Mouse (Mus musculus): ENCODE results near the gene Adarb2. TPM values are rescaled to one million over a fixed set of nuclear protein-coding genes. Genes with fewer than 3 reads are reported as not detected.

Gene Adarb2
- polyA plus RNA-seq, 2 experiments: 0.02 to 0.10 TPM

DNA sequence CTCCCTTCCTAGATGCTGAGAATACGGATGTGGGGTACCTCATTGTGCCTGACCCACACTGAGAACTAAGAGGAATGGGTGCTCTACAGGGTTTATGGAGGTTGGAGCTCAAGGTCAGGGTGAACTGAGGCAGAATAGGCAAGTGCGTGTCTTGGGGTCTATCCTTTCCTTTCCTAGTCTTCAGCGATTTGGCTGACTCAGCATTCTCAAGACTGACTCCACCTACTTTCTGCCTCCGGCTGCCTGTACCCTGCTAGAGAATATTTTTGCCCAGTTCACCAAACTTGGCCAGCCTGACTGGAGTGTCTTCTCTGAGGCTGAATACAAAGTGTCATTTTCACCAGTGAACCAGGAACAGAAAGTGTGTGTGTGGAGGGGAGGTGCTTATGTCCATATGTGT, 163.4 kb downstream of the Adarb2 start:
- H3K36me3 ChIP-seq (replicated peaks; ENCODE audit: control insufficient read depth, insufficient read depth, low read depth): no peaks in the 10 kb centered on the region
- DNase-seq (ENCODE audit: low read depth in 3 of 3, low spot score in 3 of 3) (no peak), ATAC-seq (ENCODE audit: insufficient read depth) (no peak)
- 70% methylated on average over 4 of the region's 4 CpGs for WGBS (ENCODE audit: insufficient replicate concordance)
- no peaks in the 10 kb centered on the region for H3K9me3 ChIP-seq (ENCODE audit: control insufficient read depth, low read length)
- H3K4me3 ChIP-seq (ENCODE audit: insufficient read depth in 1 of 2, low read depth in 2 of 2, low read length in 2 of 2): no peak overlapping the region
- no peaks in the 10 kb centered on the region for H3K27me3 ChIP-seq (ENCODE audit: control insufficient read depth, insufficient read depth, low read length)
- TF ChIP-seq CTCF (IDR thresholded peaks at IDR 0.05; ENCODE audit: low read depth) (no peak), EP300 (IDR thresholded peaks at IDR 0.05; ENCODE audit: low read depth) (no peak)
- H3K4me1 ChIP-seq (replicated peaks; ENCODE audit: control insufficient read depth in 2 of 2, insufficient read depth in 2 of 2, low read length in 1 of 2): no peaks in the 10 kb centered on the region
- no peak overlapping the region for H3K27ac ChIP-seq
- no peak overlapping the region for H3K4me2 ChIP-seq (ENCODE audit: low read depth)
- no peak overlapping the region for H3K9ac ChIP-seq (replicated peaks)

DNA sequence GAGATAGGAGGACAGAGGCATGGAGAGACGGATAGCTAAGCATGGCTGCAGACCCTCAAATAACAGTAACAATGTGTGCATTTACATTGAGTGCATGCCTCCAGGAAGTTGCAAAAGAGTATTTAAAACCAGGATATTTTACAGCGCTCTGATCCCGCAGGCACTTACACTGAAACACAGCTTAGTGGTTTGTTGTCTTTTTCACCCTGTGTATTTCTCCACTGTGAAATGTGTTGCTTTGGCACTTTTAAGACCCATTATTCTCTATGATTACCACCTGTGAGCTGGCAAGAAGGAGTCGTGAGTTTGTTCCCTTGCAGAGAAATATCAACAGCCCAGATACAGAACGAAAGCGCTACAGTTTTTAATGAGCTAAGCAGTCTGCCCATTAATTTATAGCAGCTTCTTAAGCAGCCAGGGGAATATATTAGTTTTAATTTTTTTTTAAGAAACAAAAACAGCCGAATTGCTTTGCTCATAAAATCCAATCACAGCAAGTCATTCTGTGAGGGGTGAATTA, 167.3 kb downstream of the Adarb2 start:
- no peak overlapping the region for H3K27ac ChIP-seq
- H3K4me1 ChIP-seq (replicated peaks; ENCODE audit: control insufficient read depth in 2 of 2, insufficient read depth in 2 of 2, low read length in 1 of 2): no peaks in the 10 kb centered on the region
- ATAC-seq (ENCODE audit: insufficient read depth) (no peak), DNase-seq (ENCODE audit: low read depth in 3 of 3, low spot score in 3 of 3) (no peak)
- no peak overlapping the region for H3K9ac ChIP-seq (replicated peaks)
- H3K27me3 ChIP-seq (ENCODE audit: control insufficient read depth, insufficient read depth, low read length): no peaks in the 10 kb centered on the region
- TF ChIP-seq CTCF (IDR thresholded peaks at IDR 0.05; ENCODE audit: low read depth) (no peak), EP300 (IDR thresholded peaks at IDR 0.05; ENCODE audit: low read depth) (no peak)
- 66% methylated on average over 7 of the region's 7 CpGs for whole genome bisulfite sequencing (ENCODE audit: insufficient replicate concordance)
- H3K4me3 ChIP-seq (ENCODE audit: insufficient read depth in 1 of 2, low read depth in 2 of 2, low read length in 2 of 2): no peak overlapping the region
- no peak overlapping the region for H3K4me2 ChIP-seq (ENCODE audit: low read depth)
- no peaks in the 10 kb centered on the region for H3K9me3 ChIP-seq (ENCODE audit: control insufficient read depth, low read length)
- no peaks in the 10 kb centered on the region for H3K36me3 ChIP-seq (replicated peaks; ENCODE audit: control insufficient read depth, insufficient read depth, low read depth)

DNA sequence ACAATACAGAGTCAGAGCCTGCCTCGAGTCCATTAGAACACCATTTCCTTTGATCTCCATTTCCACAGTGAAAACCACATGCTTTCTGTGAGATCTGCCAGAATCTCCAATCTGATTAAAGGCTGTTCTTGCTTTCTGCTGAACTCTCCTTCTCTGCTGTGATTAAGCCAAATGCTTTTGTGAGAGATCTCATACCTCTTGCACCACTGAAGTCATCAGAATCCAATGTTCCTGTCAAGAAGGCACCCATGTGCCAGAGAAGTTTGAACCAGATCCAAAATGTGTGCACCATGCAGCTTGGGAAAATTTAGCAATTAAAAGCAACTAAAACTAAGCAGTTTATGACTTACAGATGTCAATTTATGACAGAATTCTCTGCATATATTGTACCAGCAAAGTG, 185.9 kb downstream of the Adarb2 start:
- no peak overlapping the region for H3K9ac ChIP-seq (replicated peaks)
- H3K4me1 ChIP-seq (replicated peaks; ENCODE audit: control insufficient read depth in 2 of 2, insufficient read depth in 2 of 2, low read length in 1 of 2): no peaks in the 10 kb centered on the region
- H3K4me3 ChIP-seq (ENCODE audit: insufficient read depth in 1 of 2, low read depth in 2 of 2, low read length in 2 of 2): no peak overlapping the region
- H3K4me2 ChIP-seq (ENCODE audit: low read depth): no peak overlapping the region
- ATAC-seq (ENCODE audit: insufficient read depth) (no peak), DNase-seq (ENCODE audit: low read depth in 3 of 3, low spot score in 3 of 3) (no peak)
- TF ChIP-seq EP300 (IDR thresholded peaks at IDR 0.05; ENCODE audit: low read depth) (no peak), CTCF (IDR thresholded peaks at IDR 0.05; ENCODE audit: low read depth) (no peak)
- H3K36me3 ChIP-seq (replicated peaks; ENCODE audit: control insufficient read depth, insufficient read depth, low read depth): no peaks in the 10 kb centered on the region
- no peak overlapping the region for H3K27ac ChIP-seq
- H3K27me3 ChIP-seq (ENCODE audit: control insufficient read depth, insufficient read depth, low read length): no peaks in the 10 kb centered on the region
- WGBS (ENCODE audit: insufficient replicate concordance): 19% methylated on average over 1 of the region's 1 CpGs
- no peaks in the 10 kb centered on the region for H3K9me3 ChIP-seq (ENCODE audit: control insufficient read depth, low read length)

DNA sequence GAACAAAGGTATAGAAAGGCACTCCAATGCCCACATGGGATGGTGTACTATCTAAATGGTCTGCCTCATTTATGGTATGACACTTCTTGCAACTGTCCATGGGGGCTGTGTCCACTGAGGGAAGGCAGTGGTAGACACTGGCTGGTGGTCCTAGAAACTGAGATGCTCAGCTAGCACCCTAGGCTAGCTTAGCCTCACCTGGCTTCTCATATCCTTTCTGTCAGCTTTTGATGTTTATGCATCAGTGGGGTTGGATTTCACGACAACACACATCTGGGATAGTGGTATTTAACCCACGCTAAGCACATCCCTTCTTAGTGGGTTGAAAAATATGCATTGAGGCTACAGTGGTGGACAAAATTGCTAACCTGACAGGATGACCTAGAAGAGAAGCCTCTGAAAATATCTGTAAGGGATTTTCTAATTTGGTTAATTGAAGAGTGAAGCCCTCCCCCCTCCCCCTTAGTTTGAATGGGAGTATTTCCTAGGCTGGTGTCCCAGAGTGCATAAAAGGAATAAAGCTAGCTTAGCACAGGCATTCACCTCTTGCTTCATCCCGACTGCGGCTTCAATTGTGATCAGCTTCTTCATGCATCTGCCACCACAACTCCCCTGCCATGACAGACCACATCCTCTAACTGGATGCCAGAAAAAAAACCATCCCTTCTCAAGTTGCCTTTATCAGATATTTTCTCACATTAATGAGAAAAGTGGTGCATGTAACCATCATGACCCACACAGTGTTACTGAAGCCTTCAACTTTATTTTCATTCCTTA, 197.8 kb downstream of the Adarb2 start:
- 51% methylated on average over 4 of the region's 4 CpGs for WGBS (ENCODE audit: insufficient replicate concordance)
- Histone ChIP-seq H3K4me1 (replicated peaks; ENCODE audit: control insufficient read depth in 2 of 2, insufficient read depth in 2 of 2, low read length in 1 of 2) (no peaks in the 10 kb centered on the region), H3K9me3 (ENCODE audit: control insufficient read depth, low read length) (no peaks in the 10 kb centered on the region), H3K27me3 (ENCODE audit: control insufficient read depth, insufficient read depth, low read length) (no peaks in the 10 kb centered on the region), H3K4me2 (ENCODE audit: low read depth) (no peak overlapping the region), H3K36me3 (replicated peaks; ENCODE audit: control insufficient read depth, insufficient read depth, low read depth) (no peaks in the 10 kb centered on the region), H3K4me3 (ENCODE audit: insufficient read depth in 1 of 2, low read depth in 2 of 2, low read length in 2 of 2) (no peak overlapping the region), H3K27ac (no peak overlapping the region), H3K9ac (replicated peaks) (no peak overlapping the region)
- ATAC-seq (ENCODE audit: insufficient read depth) (no peak), DNase-seq (ENCODE audit: low read depth in 3 of 3, low spot score in 3 of 3) (no peak)
- no peak for TF ChIP-seq CTCF (IDR thresholded peaks at IDR 0.05; ENCODE audit: low read depth)
- TF ChIP-seq EP300 (IDR thresholded peaks at IDR 0.05; ENCODE audit: low read depth): no peak

DNA sequence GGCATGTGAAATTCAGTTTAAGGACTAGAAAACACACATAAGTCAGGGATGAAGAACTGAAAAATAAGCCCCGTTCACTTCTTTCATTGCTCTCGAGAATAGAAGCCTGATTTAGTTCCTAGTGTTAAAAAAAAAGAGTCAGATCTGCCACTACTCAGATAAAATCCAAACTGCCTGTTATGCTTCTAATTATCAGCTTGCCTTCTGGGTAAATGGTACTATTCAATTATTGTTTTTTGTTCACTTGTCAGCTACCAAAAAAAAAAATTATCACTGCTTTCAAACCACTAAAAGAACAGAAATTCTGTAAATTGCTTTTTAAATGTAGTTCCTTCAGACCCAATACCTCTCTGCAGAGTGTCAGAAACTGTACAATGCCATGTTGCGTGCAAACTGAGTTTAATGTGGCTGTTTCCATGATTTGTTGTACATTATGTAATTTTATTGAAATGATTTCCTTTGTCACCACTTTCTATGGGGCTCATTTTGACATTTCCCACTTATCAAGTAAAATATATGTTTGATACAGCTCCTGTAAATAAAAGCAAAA, 199.7 kb downstream of the Adarb2 start:
- Histone ChIP-seq H3K4me2 (ENCODE audit: low read depth) (no peak overlapping the region), H3K4me1 (replicated peaks; ENCODE audit: control insufficient read depth in 2 of 2, insufficient read depth in 2 of 2, low read length in 1 of 2) (no peaks in the 10 kb centered on the region), H3K9ac (replicated peaks) (no peak overlapping the region), H3K4me3 (ENCODE audit: insufficient read depth in 1 of 2, low read depth in 2 of 2, low read length in 2 of 2) (no peak overlapping the region), H3K9me3 (ENCODE audit: control insufficient read depth, low read length) (no peaks in the 10 kb centered on the region), H3K36me3 (replicated peaks; ENCODE audit: control insufficient read depth, insufficient read depth, low read depth) (no peaks in the 10 kb centered on the region), H3K27ac (no peak overlapping the region), H3K27me3 (ENCODE audit: control insufficient read depth, insufficient read depth, low read length) (no peaks in the 10 kb centered on the region)
- TF ChIP-seq CTCF (IDR thresholded peaks at IDR 0.05; ENCODE audit: low read depth) (no peak), EP300 (IDR thresholded peaks at IDR 0.05; ENCODE audit: low read depth) (no peak)
- ATAC-seq (ENCODE audit: insufficient read depth) (no peak), DNase-seq (ENCODE audit: low read depth in 3 of 3, low spot score in 3 of 3) (no peak)
- WGBS (ENCODE audit: insufficient replicate concordance): 48% methylated on average over 3 of the region's 3 CpGs
